Mouse (Mus musculus) Muller cell, postnatal 12 days (primary cell): ENCODE data around the gene Rrad.
"Not testable (repeated sequence)": the region's sequence is repeated elsewhere in the genome, so short reads cannot be mapped to it uniquely, and the experiment has no call there.

Source experiments
- DNase-seq: peaks from one replicate; pipeline ENCODE4 v3.0.0-alpha.2; 2015; ENCODE audit errors: inconsistent ontology term

The Rrad gene

DNA sequence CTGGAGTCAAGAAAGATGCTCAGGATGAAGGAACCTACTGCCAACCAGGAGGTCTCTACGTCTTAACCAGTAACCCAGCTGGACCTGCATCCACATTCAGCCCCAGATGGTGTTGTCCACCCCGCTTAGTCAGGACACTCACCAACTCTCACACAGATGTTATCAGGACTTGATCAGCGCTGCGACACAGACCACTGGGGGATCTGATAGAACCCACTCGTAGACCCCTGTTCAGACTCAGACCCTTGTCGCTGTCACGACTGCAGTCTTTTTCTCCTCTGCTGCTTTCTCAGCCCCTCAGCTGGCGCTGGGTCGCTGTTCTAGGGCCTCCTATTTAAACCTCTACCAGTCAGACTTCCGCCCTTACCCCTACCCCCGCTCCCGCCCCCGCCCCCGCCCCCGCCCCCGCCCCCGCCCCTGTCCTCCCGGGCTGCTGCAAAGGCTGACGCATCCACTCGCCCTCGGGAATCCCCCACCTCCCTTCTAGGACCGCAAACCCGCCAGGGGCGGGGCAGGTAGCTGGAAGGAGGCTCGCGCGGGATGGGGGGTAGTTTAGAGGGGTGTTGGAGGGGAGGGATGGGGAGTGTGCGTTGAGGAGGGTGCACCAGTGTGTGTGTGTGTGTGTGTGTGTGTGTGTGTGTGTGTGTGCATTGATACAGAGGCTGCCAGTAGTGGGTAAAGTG is at the start of gene Rrad:
Gene Rrad, minus strand, starts transcription at position 347 of the 683 bp plus-strand sequence.
- DNase-seq = peak; percentile 82

DNA sequence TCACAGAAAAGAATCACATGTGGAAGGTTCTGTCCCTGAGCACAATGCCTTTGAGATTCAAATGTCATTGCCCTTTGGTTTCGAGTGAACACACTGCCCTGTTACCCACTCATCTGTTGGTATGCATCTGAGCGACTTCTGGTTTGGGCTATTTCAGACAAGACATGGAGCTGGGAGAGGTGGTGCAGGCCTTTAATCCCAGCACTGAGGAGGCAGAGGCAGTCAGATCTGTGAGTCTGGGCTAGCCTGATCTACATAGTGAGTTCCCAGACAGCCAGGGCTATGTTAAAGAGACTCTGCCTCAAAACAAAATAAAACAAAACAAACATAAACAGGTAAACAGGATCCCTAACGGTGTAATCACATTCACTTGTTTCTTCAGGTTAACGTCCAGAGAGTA is 24.5 kb upstream of the Rrad start:
- no peak for DNase-seq

DNA sequence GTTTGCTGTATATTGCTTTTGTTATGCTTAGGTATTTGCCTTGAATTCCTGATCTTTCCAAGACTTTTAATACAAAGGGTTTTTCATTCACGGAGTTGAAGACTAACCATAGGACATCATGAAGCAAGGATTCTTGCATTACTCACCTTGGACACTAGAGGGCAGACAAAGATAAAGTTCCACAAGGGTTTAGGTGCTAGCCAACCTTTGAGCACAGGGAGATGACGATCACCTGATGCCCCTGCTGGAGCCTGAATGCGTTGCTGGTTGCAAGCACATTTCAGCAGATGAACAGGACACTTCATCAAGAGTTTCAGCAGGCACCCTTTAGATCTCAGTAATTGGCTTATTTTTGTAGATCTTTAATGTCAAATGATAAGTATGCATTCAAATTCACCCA is 23.9 kb upstream of the Rrad start:
- peak; percentile 56 for DNase-seq

DNA sequence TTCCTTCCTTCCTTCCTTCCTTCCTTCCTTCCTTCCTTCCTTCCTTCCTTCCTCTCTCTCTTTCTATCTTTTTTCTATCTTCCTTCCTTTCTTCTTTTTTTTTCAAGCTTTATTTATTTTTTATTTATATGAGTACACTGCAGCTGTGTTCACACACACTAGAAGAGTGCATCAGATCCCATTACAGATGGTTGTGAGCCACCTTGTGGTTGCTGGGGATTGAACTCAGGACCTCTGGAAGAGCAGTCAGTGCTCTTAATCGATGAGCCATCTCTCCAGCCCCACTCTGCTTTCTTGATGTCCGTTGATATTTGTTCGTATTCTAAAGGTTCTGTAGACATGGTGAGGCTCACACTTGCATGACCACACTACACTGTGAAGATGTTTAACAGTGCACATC is 13.1 kb upstream of the Rrad start:
- not testable (repeated sequence) for DNase-seq

DNA sequence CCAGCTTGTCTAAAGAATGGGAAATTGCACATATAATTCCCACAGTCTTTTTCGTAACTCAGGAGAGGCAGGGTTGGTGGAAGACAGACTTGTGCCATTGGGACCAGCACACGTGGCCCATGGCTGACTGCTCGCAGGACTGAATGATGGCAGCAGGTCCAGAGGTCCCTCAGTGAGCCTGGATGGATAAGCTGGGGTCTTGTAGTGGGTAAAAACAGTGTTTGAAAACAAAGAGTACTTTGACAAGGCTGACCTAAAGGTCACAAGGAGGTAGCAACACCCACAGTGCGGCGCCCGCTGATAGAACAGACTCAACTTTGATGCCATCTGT is 11.2 kb upstream of the Rrad start:
- DNase-seq = no peak

DNA sequence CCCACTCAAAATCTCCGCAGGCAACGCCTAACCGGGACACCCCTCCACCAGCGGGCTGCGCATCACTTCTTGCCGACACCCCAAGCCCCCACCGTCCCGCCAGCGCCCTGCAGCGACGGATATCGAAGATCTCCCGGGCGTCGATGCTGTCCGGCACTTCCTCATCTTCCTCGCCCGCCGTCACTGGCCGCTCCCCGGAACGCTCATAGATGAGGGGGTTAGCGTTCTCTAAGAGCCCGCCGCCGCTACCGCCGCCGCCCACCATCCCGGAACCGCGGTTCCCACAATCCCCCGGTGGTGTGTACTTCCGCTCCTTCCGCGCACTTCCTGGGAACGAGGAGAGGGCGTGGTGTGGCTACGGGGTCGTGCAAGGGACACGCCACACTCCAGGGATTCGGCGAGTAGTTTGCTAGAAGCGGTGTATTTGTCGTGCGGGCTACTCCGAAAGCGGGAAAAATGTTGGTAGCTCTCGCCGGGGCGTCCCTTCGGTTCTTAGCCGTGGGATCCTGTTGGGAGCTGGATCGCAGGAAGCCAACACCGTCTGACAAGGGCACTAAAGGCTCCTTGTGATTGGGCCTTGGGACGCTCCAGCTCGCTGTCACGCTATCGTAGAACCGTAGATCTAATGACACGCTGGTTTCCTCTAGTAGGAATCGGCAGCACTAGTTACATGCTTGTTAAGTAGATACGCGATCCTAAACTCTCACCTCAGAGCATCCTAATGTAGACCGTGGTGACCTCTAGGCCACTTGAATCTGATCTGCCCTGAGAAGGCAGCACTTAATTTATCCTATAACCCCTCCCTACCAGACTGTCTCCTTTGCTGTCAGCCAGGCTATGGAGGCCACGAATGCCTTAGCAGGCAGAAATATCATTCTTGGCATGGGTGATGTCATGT is 10.5 kb upstream of the Rrad start, which contains the start of gene Ciao2b:
Gene Ciao2b, minus strand, starts transcription at position 540 of the 898 bp plus-strand sequence.
- DNase-seq = peak; percentile 91

DNA sequence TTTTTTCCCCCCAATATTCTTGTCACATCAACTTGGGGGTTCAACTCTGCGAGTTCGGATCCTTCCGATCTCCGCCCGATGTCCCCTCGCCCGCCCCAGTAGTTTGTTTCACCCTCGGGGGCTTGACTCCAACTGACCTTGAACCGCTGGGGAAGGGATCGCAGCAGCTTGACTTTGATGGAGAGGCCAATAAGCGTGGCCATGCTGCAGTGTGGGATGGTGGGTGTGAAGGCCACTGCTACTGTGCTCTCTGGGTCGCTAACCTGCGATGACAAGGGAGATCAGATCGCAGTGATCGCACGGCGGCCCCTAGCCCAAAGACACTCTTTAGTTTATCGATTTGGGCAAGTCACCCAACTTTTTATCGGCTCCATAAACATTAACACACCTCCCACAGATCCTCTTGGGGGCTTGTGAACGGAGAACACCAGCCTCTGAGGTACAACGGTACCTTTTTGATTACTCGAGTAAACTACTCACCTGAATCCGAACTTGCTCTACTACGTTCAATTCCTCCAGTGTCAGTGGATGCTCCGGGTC is 9.8 kb upstream of the Rrad start:
- no peak for DNase-seq

DNA sequence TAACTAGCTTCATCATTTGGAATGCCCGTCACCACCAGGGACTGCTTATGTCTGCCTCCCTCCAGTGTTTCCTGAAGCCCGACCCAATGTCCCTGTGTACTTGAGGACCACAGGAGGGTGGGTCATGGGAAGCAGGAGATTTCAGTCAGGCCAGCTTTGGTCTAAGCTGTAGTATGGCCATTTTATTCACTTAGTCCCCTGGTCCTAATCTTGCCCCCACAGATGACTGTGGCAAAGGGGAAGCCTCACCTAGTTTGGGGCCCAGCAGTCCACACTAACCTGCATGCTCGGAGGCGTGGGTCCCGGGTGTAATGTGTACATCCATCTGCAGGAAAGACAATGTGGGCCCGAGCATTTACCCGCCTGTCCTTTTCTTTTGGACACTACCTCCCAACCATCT is 9.1 kb upstream of the Rrad start:
- DNase-seq = no peak

DNA sequence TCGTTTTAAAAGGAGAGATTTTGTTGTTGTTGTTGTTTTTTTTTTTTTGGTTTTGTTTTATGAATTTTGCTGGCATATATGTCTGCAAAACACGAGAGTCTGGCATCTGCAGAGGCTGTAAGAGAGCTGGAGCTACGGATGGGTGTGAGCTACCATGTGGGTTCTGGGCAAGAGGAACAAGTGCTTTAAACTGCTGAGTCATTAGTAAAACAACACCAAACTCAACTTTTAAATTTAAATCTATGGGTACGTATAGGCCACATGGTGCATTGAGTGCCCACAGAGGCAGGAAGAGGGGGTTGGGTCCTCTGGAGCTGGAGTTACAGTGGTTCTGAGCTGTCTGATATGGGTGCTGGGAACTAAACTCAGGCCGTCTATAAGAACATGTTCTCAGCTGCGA is 6.9 kb upstream of the Rrad start:
- no peak for DNase-seq

DNA sequence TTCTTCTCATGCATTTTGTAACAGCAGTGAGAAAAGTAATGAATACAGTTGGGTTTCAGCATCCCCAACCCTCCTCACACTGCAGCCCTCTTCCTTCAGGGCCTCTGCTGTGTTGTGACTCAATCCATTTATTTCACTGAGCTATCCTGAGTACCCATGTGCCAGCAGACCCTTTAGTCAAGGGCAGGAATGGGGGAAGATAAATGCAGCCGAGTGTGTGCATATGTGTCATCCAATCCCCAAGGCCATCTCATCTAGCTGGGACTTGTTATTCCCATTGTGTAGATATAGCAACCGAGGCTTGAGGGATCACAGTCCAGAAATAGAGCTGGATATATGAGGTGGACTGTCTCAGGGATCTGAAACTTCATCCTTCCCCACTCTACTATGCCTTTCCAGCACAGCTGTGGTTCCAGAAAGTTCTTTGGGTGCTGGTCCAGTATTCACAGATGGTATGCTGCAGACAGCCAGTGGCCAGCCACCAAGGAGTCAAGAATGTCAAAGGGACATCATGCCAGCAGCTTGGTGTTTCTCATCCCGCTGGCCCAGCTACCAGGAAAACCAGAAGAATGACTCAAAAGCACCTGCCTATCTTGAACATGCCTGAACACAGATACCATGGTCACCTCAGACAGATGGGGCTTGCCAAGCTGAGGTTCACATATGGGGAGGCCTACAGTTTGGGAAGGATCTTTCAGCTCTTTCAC is 4.0 kb upstream of the Rrad start:
- no peak for DNase-seq

DNA sequence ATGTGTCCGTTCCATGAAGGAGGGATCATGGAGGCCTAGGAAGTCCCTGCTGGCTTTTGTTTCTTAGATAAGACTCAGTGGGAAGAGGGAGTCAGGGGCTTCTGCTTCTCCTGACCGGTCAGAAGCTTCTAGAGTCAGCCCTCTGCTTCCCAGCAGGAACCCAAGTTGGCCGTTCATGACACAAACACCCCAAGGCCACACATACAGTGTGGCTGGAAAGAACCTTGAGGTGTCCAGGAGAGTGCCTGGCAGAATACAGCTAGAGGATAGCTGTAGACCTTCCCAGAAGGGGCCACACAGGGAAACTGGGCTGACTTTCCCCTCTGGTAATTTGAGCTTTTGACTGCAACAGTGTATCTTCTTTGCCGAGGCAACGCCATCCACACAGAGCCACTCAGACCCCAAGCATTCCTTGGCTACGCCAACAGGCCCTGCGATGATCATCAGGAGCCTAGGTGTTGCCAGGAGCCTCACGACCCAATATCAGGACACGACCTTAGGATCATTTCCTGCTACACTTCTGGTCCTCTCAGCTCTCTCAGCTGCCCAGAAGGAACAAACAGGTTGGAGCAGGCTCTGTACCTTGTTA is 2.1 kb upstream of the Rrad start:
- DNase-seq = no peak

DNA sequence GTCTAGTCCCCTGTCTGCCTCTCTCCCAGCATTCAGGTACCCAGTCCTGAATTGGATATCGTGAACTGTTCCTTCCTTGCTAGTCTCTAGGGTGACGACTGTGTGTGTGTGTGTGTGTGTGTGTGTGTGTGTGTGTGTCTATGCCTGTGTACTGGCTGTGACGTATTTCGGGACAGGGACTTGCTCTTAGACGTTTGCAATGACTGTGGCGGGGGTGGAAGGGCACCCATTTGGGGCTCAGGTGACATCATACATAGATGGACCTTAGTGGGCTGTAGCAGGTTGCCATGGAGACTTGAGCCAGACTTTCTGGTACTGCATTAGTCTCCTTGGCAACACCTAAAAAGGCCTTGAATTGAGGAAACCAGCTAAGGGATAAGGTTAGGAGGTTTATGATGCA is 1.4 kb upstream of the Rrad start:
- DNase-seq = no peak

DNA sequence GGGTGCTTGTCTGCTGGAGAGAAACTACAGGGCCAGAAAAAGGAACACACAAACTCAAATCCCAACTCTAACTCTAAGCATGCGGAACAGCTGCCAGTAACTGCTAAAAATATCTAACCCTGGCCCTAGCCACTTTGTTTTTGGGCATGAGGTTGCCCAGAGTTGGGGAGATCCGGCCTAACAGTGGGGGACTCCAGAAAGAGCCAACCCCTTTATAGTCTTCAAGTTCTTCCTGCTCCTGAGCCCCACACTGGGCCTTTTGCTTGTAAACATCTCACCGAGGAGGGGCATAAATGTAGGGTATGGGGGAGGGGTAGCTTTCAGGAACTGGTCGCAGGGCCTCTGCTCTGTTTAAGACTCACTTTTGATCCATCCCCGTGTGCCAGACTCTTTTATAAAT is 848 bp upstream of the Rrad start:
- no peak for DNase-seq

DNA sequence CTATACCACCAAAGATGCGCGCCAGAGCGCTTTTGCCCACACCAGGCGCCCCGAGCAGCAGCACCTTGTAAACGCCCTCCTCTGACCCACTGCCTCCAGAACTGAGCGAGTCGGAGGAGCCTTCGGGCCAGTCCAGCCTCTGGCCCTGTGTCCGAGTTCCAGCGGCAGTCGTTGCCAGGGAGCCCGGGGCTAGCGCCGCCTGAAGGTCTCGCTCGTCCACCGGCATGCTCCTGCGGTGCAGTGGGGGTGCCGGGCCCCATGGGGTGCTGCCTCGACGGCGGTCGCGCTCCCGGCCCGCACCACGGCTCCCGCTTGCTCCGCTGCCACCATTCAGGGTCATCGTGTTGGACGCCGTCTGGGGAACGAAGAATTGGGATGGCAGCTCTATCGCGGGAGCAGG is 553 bp downstream of the Rrad start:
- no peak for DNase-seq

DNA sequence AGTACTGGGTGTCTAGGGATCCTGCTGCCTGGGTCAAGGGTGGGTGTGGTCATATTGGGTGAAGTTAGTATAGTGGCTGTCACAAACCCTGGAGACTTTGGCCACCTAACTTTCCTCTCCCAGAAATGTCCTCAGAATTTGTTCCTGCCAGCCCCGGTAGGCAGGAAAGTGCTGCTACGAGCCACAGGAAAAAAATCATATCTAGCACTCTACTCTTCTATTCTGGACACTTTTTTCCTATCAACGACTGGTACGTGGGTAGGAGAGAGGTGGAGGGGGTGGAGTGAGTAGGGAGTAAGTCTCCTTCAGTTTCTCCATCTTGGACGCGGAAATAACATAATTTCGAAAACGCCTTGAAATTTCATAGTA is 1.0 kb downstream of the Rrad start:
- no peak for DNase-seq

DNA sequence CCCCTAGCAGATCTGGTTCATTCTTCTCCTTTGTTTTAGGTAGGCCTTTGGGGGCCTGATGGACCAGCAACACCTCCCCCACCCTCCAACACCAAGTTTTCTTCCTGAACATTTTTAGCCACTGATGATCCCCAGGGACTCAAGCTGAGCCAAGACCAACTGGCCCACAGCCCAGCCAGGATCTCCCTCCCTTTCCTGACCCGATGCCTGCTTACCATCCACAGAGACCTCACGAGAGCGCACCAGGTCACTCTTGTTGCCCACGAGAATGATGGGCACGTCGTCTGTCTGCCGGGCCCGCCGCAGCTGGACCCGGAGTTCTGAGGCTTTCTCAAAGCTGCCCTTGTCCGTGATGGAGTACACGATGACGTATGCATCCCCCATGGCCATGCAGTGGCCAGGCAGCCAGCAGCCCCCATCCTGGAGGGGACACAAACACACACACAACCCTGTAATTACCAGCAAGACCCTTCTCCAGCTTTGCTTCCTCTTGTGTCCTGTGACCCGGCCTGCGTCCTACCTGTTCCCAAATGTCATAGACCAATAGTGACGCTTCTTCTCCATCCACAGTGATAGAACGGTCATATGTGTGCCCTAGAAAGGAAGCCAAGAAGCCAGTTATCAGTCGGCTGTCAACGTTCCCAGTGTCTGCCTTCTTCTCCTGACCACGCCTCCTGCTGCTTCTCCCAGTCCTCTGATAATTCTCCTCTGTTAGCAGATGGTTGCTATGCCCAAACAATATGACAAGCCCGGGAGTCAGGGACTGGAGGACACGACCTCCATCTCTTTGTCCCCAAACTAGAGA is 1.6 kb downstream of the Rrad start:
- DNase-seq = no peak

DNA sequence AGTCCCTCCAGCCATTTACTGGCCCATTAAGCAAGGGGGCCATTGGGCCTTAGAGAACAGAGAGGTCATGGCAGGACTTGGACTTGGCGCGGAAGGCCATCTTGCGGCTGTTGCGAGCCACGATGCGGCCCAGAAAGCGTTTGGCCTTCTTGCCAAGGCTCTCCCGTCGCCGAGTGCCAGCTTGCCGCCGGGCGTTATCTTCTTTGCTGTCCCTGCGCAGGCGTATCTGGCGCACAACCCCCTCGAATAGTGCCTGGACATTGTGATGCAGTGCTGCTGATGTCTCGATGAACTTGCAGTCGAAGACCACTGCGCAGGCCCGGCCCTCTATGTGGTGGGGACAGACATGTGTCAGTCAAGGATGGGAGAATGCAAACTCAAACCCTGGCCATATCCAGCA is 2.7 kb downstream of the Rrad start:
- DNase-seq = no peak

DNA sequence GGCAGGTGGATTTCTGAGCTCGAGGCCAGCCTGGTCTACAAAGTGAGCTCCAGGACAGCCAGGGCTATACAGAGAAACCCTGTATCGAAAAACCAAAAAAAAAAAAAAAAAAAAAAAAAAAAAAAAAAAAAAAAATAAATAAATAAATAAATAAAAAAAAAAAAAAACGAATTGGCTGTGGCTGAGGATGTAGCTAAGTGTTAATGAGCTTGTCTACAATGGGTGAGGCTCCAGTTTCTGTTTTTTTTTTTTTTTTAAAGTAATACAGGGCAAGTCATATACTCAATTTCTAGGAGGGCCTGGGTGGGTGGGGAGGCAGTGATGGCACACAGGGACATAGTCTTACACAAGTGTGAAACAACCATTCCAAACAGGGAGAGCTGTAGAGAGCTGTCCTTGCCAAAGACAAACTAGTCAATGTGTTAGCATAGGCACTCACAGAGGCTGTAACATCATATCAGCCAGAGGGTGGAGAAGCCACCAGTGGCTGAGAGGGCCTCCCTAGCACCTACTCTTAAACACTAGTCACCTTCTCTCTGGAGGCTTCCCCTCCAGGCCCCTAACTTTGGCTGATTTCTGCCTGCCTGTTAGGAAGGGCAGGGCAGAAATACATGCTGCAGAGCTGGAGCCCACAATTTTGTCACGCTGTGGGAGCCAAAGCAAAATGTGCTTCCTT is 3.9 kb downstream of the Rrad start:
- DNase-seq = no peak

DNA sequence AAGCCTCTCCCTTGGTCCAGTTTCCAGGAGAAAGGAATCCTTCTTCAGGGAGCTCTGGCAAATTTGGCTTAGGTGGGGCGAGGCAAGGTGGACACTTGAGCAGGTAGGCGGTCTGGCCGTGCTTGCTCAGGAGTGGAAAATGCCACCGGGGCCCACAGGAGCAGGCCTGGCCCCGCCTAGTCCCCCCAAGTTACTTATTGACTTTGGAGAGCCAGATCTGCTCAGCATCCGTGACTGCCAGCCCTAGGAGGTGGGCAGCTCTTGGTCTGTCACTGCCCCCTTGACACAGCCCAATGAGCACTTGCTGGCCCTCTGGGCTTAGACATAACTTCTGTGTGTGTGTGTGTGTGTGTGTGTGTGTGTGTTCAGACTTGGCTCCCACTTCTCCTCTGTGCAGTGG is 7.0 kb downstream of the Rrad start, which contains the start of gene Cdh16:
Gene Cdh16, minus strand, starts transcription at position 236 of the 400 bp plus-strand sequence.
- no peak for DNase-seq

DNA sequence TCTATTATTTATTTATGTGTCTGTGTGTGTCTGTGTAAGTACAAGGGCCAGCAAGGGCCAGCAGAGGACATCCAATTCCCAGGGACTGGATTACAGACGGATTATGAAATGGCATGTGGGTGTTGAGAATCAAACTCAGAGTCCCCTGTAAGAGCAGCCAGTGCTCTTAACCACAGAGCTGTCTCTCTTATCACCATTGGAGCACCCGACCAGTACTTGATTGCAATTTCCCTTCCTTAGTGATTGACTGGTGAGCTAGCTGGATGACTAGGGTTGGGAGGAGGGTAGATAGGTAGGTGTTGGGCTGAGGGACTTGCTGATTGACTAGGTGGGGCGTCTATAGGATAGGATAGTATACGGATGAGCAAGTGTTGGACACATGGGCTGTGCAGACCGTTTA is 10.4 kb downstream of the Rrad start:
- no peak for DNase-seq

DNA sequence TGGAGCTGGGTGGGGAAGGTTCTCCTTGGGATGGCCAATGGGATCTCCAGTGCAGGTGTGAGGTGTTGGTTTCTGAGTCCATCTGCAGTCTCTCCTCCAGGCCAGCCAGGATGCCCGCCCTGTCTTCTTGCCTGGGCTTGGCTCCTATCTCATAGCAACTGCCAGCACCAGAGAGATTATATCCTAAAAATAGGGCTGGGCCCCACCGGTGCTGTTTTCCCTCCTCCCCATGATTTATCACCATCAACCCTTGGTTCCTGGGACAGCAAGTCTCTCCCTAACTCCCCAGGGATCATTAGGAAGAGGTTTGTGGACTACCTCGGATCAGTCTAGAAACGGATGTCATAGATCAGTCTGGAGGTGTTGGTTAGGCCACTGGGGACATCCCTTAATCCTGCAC is 18.0 kb downstream of the Rrad start:
- DNase-seq = no peak
